Mouse (Mus musculus) sigmoid colon, adult 10 weeks (tissue): ENCODE measurements around the gene Gm21411. TPM values are rescaled to one million over a fixed set of nuclear protein-coding genes. Genes with fewer than 3 reads are reported as not detected.

Experiments
- polyA plus RNA-seq: library from polyadenylated mRNA; stranded (reverse); fragments of 350-450 nt; fragmentation: Illumina TruSeq; extraction: RNeasy Lipid Tissue Mini Kit (QIAGEN cat#74804); gene quantifications from one replicate; pipeline ENCODE4 v1.2.3, GENCODE M21; 2014; ENCODE audit warnings: low read depth, low replicate concordance

Gene Gm21411
- polyA plus RNA-seq = not detected

GRCm38 (mm10) chr4:146909386-146910137 is at the start of gene Gm21411:
Gene Gm21411 (minus strand): TSS chr4:146909590.

Other genes starting within 250 kb of the Gm21411 start
- gene Zfp989, start 62.4 kb upstream of the Gm21411 start, polyA plus RNA-seq = 0.19 TPM
- not detected for gene Rex2, start 112.3 kb upstream of the Gm21411 start, polyA plus RNA-seq
- 51.0 TPM for gene Zfp991, start 222.4 kb upstream of the Gm21411 start, polyA plus RNA-seq